Comparison of ENCODE assay signal across 23 mouse cellular contexts in genomic region chr3:67372781-67373180, GRCm38 (mm10). TPM values are rescaled to one million over a fixed set of nuclear protein-coding genes. Genes with fewer than 3 reads are reported as not detected.
DNase-seq lines count a peak whose midpoint lies in the region; ATAC-seq lines count a peak whose summit lies in the region.
"Had no signal": no experiment of that assay in that cellular context is flagged by ENCODE, and none has a peak within 500 bp of the region (broad histone marks: within the 10 kb centered on the region; RNA-seq: fewer than 3 reads in every experiment).

No protein-coding gene starts in this region.

- H3K36me3 ChIP-seq in intestine, embryonic 16.5 days (ENCODE audit: control insufficient read depth, insufficient read depth, low read length), result no peaks in the 10 kb centered on the region
- H3K36me3 ChIP-seq: forebrain, embryonic 15.5 days; neural tube, embryonic 12.5 days had no signal

- H3K27me3 ChIP-seq in intestine, embryonic 16.5 days (replicated peaks; ENCODE audit: control insufficient read depth, insufficient read depth, low read length), result 0 out of 2 replicates have a peak, but pooled peaks cover 3% of the 10 kb centered on the region

- H3K4me3 ChIP-seq in intestine, embryonic 16.5 days (ENCODE audit: low read length), result no peak overlapping the region
- H3K4me3 ChIP-seq: forebrain, embryonic 15.5 days; neural tube, embryonic 12.5 days had no signal

- no peaks in the 10 kb centered on the region for H3K9me3 ChIP-seq in intestine, embryonic 16.5 days (ENCODE audit: control insufficient read depth, low read length)
- H3K9me3 ChIP-seq: forebrain, embryonic 15.5 days; neural tube, embryonic 12.5 days had no signal

- no peak overlapping the region for H3K4me2 ChIP-seq in intestine, embryonic 16.5 days (ENCODE audit: low read depth, low read length)
- H3K4me2 ChIP-seq: neural tube, embryonic 12.5 days had no signal

- no peak overlapping the region for H3K9ac ChIP-seq in intestine, embryonic 16.5 days (ENCODE audit: low read depth, low read length)
- H3K9ac ChIP-seq: forebrain, embryonic 15.5 days; liver, postnatal 0 days; neural tube, embryonic 12.5 days had no signal

- no peak overlapping the region for H3K27ac ChIP-seq in intestine, embryonic 16.5 days (ENCODE audit: low read length)
- H3K27ac ChIP-seq: forebrain, embryonic 15.5 days; macrophage; neural tube, embryonic 12.5 days had no signal

- DNase-seq in heart, adult 18-20 months, result peak; percentile 69 to 71
- DNase-seq in heart, postnatal 25 days (ENCODE audit: low spot score), result no peak
- DNase-seq in NIH3T3 (ENCODE audit: low read depth), result peak; percentile 18
- peak; percentile 24 to 51 for DNase-seq in gastrocnemius, postnatal 36 days
- DNase-seq in heart, postnatal 10 days, result peak; percentile 68 to 71
- DNase-seq in layer of hippocampus, postnatal 36 days, result no peak
- DNase-seq in left cerebral cortex, postnatal 25 days (ENCODE audit: low spot score in 2 of 2), result no peak
- DNase-seq: liver, postnatal 0 days; right cerebral cortex, postnatal 14 days had no signal

- no peak for ATAC-seq in intestine, embryonic 16.5 days
- ATAC-seq: forebrain, embryonic 15.5 days; hindbrain, embryonic 16.5 days; liver, postnatal 0 days had no signal

- no peaks in the 10 kb centered on the region for H3K4me1 ChIP-seq in intestine, embryonic 16.5 days (ENCODE audit: control insufficient read depth, insufficient read depth, low read length)

- intact Hi-C loops in heart, postnatal 25 days (cut with DNase I), result no loop called here
- intact Hi-C loops in gastrocnemius, postnatal 36 days (cut with DNase I), result no loop called here
- intact Hi-C loops in heart, postnatal 10 days (cut with DNase I), result loop anchor here (5.0 kb wide), 1 partner anchor 210 kb away; the partner anchor contains the start of gene Mfsd1
- intact Hi-C loops in left cerebral cortex, postnatal 25 days (cut with DNase I), result no loop called here

- WGBS in intestine, embryonic 16.5 days, result 49% methylated on average over 5 of the region's 5 CpGs

RNA-seq across cellular contexts. Expression of gene Mlf1, which starts 1.1 kb away (rescaled TPM):
- 100 to 1,000 TPM; 166 to 180 TPM for total RNA-seq in heart, adult 18-20 months (2021)
- total RNA-seq in heart, postnatal 25 days (2021), result 100 to 1,000 TPM; 328 to 331 TPM
- total RNA-seq in gastrocnemius, postnatal 36 days (2021), result 100 to 1,000 TPM; 409 to 506 TPM
- 100 to 1,000 TPM; 441 to 460 TPM for total RNA-seq in heart, postnatal 10 days (2021)
- 5.1 and 6.5 TPM in 2 replicates for polyA plus RNA-seq in intestine, embryonic 16.5 days (2015; fragmentation: Nextera tagmentation; extraction: Ambion mirVana)
- 1 to 10 TPM in 1 of 2 experiments, under 1 TPM in 1; 0.75 to 1.4 TPM for total RNA-seq in layer of hippocampus, postnatal 36 days (2021)
- 1 to 10 TPM; 1.2 to 1.9 TPM for total RNA-seq in left cerebral cortex, postnatal 25 days (2021)
- polyA plus RNA-seq: macrophage had no signal

RNA-seq across cellular contexts. Expression of gene Gm17402, which starts 2.2 kb away (rescaled TPM):
- not detected for total RNA-seq in heart, adult 18-20 months (2021)
- total RNA-seq in heart, postnatal 25 days (2021), result not detected
- not detected for total RNA-seq in gastrocnemius, postnatal 36 days (2021)
- not detected for total RNA-seq in heart, postnatal 10 days (2021)
- not detected in 2 replicates for polyA plus RNA-seq in intestine, embryonic 16.5 days (2015; fragmentation: Nextera tagmentation; extraction: Ambion mirVana)
- total RNA-seq in layer of hippocampus, postnatal 36 days (2021), result not detected
- not detected for total RNA-seq in left cerebral cortex, postnatal 25 days (2021)
- total RNA-seq: adrenal gland, postnatal 4 days; ES-E14; gastrocnemius, postnatal 4 days; layer of hippocampus, adult 18-20 months; left cerebral cortex, adult 8-10 months; midbrain, postnatal 0 days had no signal
- polyA plus RNA-seq: C2C12; forebrain, embryonic 15.5 days; hindbrain, embryonic 16.5 days; kidney, embryonic 14.5 days; limb, embryonic 14.5 days; liver, postnatal 0 days; macrophage; midbrain, postnatal 0 days; neural tube, embryonic 12.5 days had no signal

RNA-seq across cellular contexts. Expression of gene Gfm1, which starts 57.1 kb away (rescaled TPM):
- 100 to 1,000 TPM; 229 to 255 TPM for total RNA-seq in heart, adult 18-20 months (2021)
- 100 to 1,000 TPM; 226 to 229 TPM for total RNA-seq in heart, postnatal 25 days (2021)
- total RNA-seq in gastrocnemius, postnatal 36 days (2021), result 100 to 1,000 TPM; 101 to 110 TPM
- 100 to 1,000 TPM; 189 to 208 TPM for total RNA-seq in heart, postnatal 10 days (2021)
- polyA plus RNA-seq in intestine, embryonic 16.5 days (2015; fragmentation: Nextera tagmentation; extraction: Ambion mirVana), result 57.4 and 62.0 TPM in 2 replicates
- 10 to 100 TPM; 47.8 to 58.4 TPM for total RNA-seq in layer of hippocampus, postnatal 36 days (2021)
- 10 to 100 TPM; 50.8 to 51.2 TPM for total RNA-seq in left cerebral cortex, postnatal 25 days (2021)

Comparison
In these comparisons a context has a peak if more than half of its experiments do, and no peak if none do; other contexts are left out.
1. DNase-seq: peak in heart, adult 18-20 months (2 of 2), NIH3T3 (single experiment), gastrocnemius, postnatal 36 days (2 of 2) and heart, postnatal 10 days (2 of 2); none in heart, postnatal 25 days (single experiment), layer of hippocampus, postnatal 36 days (0 of 2) and left cerebral cortex, postnatal 25 days (0 of 2).
2. RNA of gene Mlf1, which starts 1.1 kb away (total RNA-seq): 409 to 506 TPM in gastrocnemius, postnatal 36 days, 441 to 460 TPM in heart, postnatal 10 days, 328 to 331 TPM in heart, postnatal 25 days and 166 to 180 TPM in heart, adult 18-20 months; 1.2 to 1.9 TPM in left cerebral cortex, postnatal 25 days and 0.75 to 1.4 TPM in layer of hippocampus, postnatal 36 days; every median in the first group is over 10 times any median in the second.